Mouse (Mus musculus): ENCODE measurements around the gene Ms4a1. TPM values are rescaled to one million over a fixed set of nuclear protein-coding genes. Genes with fewer than 3 reads are reported as not detected.
"Not testable (repeated sequence)": the region's sequence is repeated elsewhere in the genome, so short reads cannot be mapped to it uniquely, and the experiment has no call there.

Gene Ms4a1
- polyA plus RNA-seq (2015; fragmentation: Nextera tagmentation; extraction: Ambion mirVana), result 0.06 and 0.11 TPM in 2 replicates

DNA sequence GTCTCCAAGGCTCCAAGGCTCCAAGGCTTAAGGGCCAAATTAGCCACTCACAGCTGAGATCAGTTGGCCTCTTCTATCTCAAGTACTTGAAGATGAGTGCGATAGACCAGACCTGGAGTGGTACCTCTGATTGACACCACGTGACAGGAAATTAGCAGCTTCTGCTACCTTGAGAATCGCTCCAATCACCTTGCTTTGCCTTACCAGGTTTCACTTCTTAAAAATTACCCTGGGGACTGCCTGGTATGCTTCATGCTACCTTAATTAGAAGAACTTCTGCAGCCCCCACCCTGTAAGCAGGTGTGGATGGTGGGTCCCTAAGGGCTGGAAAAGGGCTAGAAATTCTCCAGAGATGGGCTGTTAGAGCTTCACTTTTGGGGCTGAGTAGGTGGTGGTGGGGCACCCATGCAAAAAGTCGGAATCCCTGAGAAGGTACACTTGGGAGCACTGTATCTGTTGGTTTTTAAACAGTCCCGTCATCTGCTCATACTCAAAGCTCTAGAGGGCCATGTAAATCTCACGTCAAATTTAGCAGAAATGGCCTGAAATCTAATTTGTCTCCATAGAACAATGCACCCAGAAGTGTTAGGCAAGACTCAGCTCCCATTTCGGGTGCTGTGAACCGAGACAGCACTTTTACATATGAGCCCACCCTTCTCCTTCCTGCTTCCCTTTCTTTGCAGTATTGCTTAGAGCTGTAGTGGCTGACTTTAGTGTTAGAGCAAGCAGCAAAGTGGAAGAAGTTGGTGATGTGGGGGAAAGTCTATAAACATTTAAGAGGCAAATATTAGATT is at the start of gene Ms4a1:
Gene Ms4a1 (minus strand): TSS at position 190 of the 794 bp plus-strand sequence.
- Histone ChIP-seq H3K9me3 (ENCODE audit: control insufficient read depth, low read length) (no peaks in the 10 kb centered on the region), H3K4me1 (replicated peaks; ENCODE audit: control insufficient read depth, insufficient read depth) (no peaks in the 10 kb centered on the region), H3K9ac (ENCODE audit: low read length) (no peak within 1 kb of the TSS), H3K27ac (replicated peaks) (no peak within 1 kb of the TSS), H3K4me3 (ENCODE audit: low read depth, low read length) (no peak within 1 kb of the TSS), H3K4me2 (replicated peaks; ENCODE audit: low read depth) (no peak within 1 kb of the TSS), H3K27me3 (ENCODE audit: control insufficient read depth, insufficient read depth, low read length) (no peaks in the 10 kb centered on the region), H3K36me3 (ENCODE audit: control insufficient read depth, insufficient read depth, low read length) (no peaks in the 10 kb centered on the region)
- 83% methylated on average over 8 of the region's 8 CpGs for WGBS
- DNase-seq (ENCODE audit: low spot score) (no peak), ATAC-seq (ENCODE audit: low FRiP score, low TSS enrichment) (no peak)
- TF ChIP-seq EP300 (optimal IDR thresholded peaks at IDR 0.05) (no peak), CTCF (IDR thresholded peaks at IDR 0.05; ENCODE audit: low read depth) (no peak)

- H3K9ac ChIP-seq (ENCODE audit: low read length), result no peak within 1 kb of the TSS
- no peak for ATAC-seq (ENCODE audit: low FRiP score, low TSS enrichment)
- no peaks in the 10 kb centered on the region for H3K9me3 ChIP-seq (ENCODE audit: control insufficient read depth, low read length)
- WGBS, result 69% methylated on average over 1 of the region's 1 CpGs
- H3K36me3 ChIP-seq (ENCODE audit: control insufficient read depth, insufficient read depth, low read length), result no peaks in the 10 kb centered on the region
- no peak for DNase-seq (ENCODE audit: low spot score)
- H3K27ac ChIP-seq (replicated peaks), result no peak within 1 kb of the TSS
- H3K27me3 ChIP-seq (ENCODE audit: control insufficient read depth, insufficient read depth, low read length), result no peaks in the 10 kb centered on the region
- H3K4me1 ChIP-seq (replicated peaks; ENCODE audit: control insufficient read depth, insufficient read depth), result no peaks in the 10 kb centered on the region
- no peak within 1 kb of the TSS for H3K4me2 ChIP-seq (replicated peaks; ENCODE audit: low read depth)
- no peak for TF ChIP-seq CTCF (IDR thresholded peaks at IDR 0.05; ENCODE audit: low read depth)
- TF ChIP-seq EP300 (optimal IDR thresholded peaks at IDR 0.05), result no peak
- H3K4me3 ChIP-seq (ENCODE audit: low read depth, low read length), result no peak within 1 kb of the TSS
Observed at GRCm38 (mm10) chr19:11314354-11314753, 48.3 kb upstream of the Ms4a1 start, which contains the start of gene Ms4a14. Gene Ms4a14 (minus strand): TSS chr19:11314454.

DNA sequence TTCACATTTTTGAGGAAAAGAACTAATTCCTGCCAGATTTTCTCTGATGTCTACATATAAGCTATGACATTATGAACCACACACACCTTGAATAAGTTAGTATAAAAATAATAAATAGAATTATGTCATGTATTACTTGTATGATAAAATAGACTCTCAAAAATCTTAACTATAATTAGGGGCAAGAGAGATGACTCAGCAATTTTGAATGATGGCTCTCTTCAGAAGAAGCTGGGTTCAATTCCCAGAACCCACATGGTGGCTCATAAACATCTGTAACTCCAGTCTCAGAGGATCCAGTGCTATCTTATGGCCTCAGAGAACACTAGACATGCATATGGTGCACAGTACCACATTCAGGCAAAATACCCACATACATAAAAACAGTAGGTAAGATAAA is 42.8 kb upstream of the Ms4a1 start:
- Histone ChIP-seq H3K36me3 (ENCODE audit: control insufficient read depth, insufficient read depth, low read length) (no peaks in the 10 kb centered on the region), H3K4me2 (replicated peaks; ENCODE audit: low read depth) (no peak overlapping the region), H3K4me3 (ENCODE audit: low read depth, low read length) (no peak overlapping the region), H3K4me1 (replicated peaks; ENCODE audit: control insufficient read depth, insufficient read depth) (no peaks in the 10 kb centered on the region), H3K9ac (ENCODE audit: low read length) (no peak overlapping the region), H3K9me3 (ENCODE audit: control insufficient read depth, low read length) (no peaks in the 10 kb centered on the region), H3K27ac (replicated peaks) (no peak overlapping the region), H3K27me3 (ENCODE audit: control insufficient read depth, insufficient read depth, low read length) (no peaks in the 10 kb centered on the region)
- TF ChIP-seq EP300 (optimal IDR thresholded peaks at IDR 0.05) (no peak), CTCF (IDR thresholded peaks at IDR 0.05; ENCODE audit: low read depth) (no peak)
- ATAC-seq (ENCODE audit: low FRiP score, low TSS enrichment), result no peak
- no peak for DNase-seq (ENCODE audit: low spot score)

GRCm38 (mm10) chr19:11299529-11299928 is 33.5 kb upstream of the Ms4a1 start:
- not testable (repeated sequence) for H3K4me2 ChIP-seq (replicated peaks; ENCODE audit: low read depth); H3K4me3 ChIP-seq (ENCODE audit: low read depth, low read length); H3K36me3 ChIP-seq (ENCODE audit: control insufficient read depth, insufficient read depth, low read length); H3K9ac ChIP-seq (ENCODE audit: low read length); H3K27ac ChIP-seq (replicated peaks); H3K27me3 ChIP-seq (ENCODE audit: control insufficient read depth, insufficient read depth, low read length); DNase-seq (ENCODE audit: low spot score); ATAC-seq (ENCODE audit: low FRiP score, low TSS enrichment); H3K4me1 ChIP-seq (replicated peaks; ENCODE audit: control insufficient read depth, insufficient read depth); H3K9me3 ChIP-seq (ENCODE audit: control insufficient read depth, low read length)
- WGBS, result 56% methylated on average over 4 of the region's 4 CpGs

DNA sequence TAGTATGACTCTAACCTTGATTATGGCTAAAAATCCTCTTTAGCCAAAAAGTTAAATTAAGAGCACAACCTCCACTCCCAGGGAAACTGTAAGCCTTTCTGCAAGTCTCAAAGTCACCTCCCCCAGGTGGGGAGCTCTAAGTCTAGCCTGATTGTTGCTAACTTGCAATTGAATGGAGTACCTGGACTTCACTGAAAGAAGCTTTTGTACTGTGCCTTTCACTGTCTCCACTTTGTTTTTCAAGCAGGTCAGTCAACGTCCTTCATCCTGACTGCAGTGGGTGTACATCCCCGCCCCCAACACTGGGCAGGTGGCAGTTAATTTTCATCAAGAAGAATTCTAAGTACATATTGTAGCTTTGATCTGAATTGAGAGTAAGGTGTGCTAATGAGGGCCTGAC is 32.9 kb upstream of the Ms4a1 start:
- Histone ChIP-seq H3K4me1 (replicated peaks; ENCODE audit: control insufficient read depth, insufficient read depth) (no peaks in the 10 kb centered on the region), H3K27ac (replicated peaks) (no peak overlapping the region), H3K4me3 (ENCODE audit: low read depth, low read length) (no peak overlapping the region), H3K9ac (ENCODE audit: low read length) (no peak overlapping the region), H3K27me3 (ENCODE audit: control insufficient read depth, insufficient read depth, low read length) (no peaks in the 10 kb centered on the region), H3K4me2 (replicated peaks; ENCODE audit: low read depth) (no peak overlapping the region), H3K9me3 (ENCODE audit: control insufficient read depth, low read length) (no peaks in the 10 kb centered on the region), H3K36me3 (ENCODE audit: control insufficient read depth, insufficient read depth, low read length) (no peaks in the 10 kb centered on the region)
- 48% methylated on average over 2 of the region's 2 CpGs for WGBS
- TF ChIP-seq CTCF (IDR thresholded peaks at IDR 0.05; ENCODE audit: low read depth) (no peak), EP300 (optimal IDR thresholded peaks at IDR 0.05) (no peak)
- DNase-seq (ENCODE audit: low spot score) (no peak), ATAC-seq (ENCODE audit: low FRiP score, low TSS enrichment) (no peak)

DNA sequence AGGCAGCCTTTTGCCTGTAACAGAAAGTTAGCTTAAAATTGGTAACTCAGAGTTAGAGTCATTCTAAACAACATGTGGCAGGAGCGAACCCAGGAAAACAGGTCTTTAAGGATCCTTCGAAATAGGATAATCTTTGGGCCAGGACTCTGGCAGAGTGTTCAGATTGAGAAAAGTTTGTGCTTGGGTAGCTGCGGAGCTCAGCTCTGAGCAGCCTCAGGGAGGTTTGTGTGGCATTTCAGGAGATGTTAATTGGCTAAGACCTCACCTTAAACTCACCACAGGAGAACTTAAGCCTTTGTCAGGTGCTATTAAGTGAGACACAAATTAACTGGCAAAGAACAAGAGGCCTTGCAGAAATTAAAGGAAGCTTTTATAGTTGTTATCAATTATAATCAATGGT is 27.6 kb upstream of the Ms4a1 start:
- H3K27ac ChIP-seq (replicated peaks); ATAC-seq (ENCODE audit: low FRiP score, low TSS enrichment); H3K27me3 ChIP-seq (ENCODE audit: control insufficient read depth, insufficient read depth, low read length); H3K4me1 ChIP-seq (replicated peaks; ENCODE audit: control insufficient read depth, insufficient read depth); H3K9ac ChIP-seq (ENCODE audit: low read length); H3K36me3 ChIP-seq (ENCODE audit: control insufficient read depth, insufficient read depth, low read length); H3K4me3 ChIP-seq (ENCODE audit: low read depth, low read length); H3K9me3 ChIP-seq (ENCODE audit: control insufficient read depth, low read length); DNase-seq (ENCODE audit: low spot score): not testable (repeated sequence)
- WGBS, result 18% methylated on average over 3 of the region's 3 CpGs
- H3K4me2 ChIP-seq (replicated peaks; ENCODE audit: low read depth), result 0 out of 2 replicates have a peak overlapping the region, but pooled peaks have one; percentile 20
